In genomic region chr1:59340814-59341588, GRCm38 (mm10) we compare ENCODE assay signal across 9 mouse cellular contexts.
DNase-seq lines count a peak whose midpoint lies in the region; ATAC-seq and TF ChIP-seq lines count a peak whose summit lies in the region.
"Had no signal": no experiment of that assay in that cellular context is flagged by ENCODE, and none has a peak within 500 bp of the region (broad histone marks: within the 10 kb centered on the region; RNA-seq: fewer than 3 reads in every experiment).

No protein-coding gene starts in this region.

- no peak overlapping the region; the same call in 1 of the 2 replicates for H3K27ac ChIP-seq in kidney, embryonic 14.5 days (ENCODE audit: low read depth, low read length)
- H3K27ac ChIP-seq in midbrain, embryonic 14.5 days (replicated peaks; ENCODE audit: low read depth, low read length): no peak overlapping the region
- H3K27ac ChIP-seq: liver, embryonic 13.5 days had no signal

- no peak for TF ChIP-seq POLR2A in brain, embryonic 14.5 days (IDR thresholded peaks at IDR 0.05; ENCODE audit: borderline replicate concordance, extremely low read depth, insufficient read depth, insufficient read length, poor library complexity, severe bottlenecking)

- H3K4me3 ChIP-seq in kidney, embryonic 14.5 days (ENCODE audit: low read length): no peak overlapping the region
- no peak overlapping the region for H3K4me3 ChIP-seq in midbrain, embryonic 14.5 days (replicated peaks; ENCODE audit: low read depth, low read length)
- H3K4me3 ChIP-seq: liver, embryonic 13.5 days had no signal

- peak; percentile 79; the same call in 1 of the 2 replicates for ATAC-seq in kidney, embryonic 14.5 days (ENCODE audit: low FRiP score, low TSS enrichment)
- peak; percentile 48; the same call in 1 of the 2 replicates for ATAC-seq in midbrain, embryonic 14.5 days (ENCODE audit: low FRiP score, low TSS enrichment)

- no peak for TF ChIP-seq CTCF in brain, embryonic 14.5 days (IDR thresholded peaks at IDR 0.05; ENCODE audit: borderline replicate concordance, extremely low read depth, insufficient read depth, insufficient read length)

- peak overlapping the region; percentile 23 for H3K4me2 ChIP-seq in kidney, embryonic 14.5 days (replicated peaks; ENCODE audit: low read depth, low read length)
- peak overlapping the region; percentile 18 for H3K4me2 ChIP-seq in midbrain, embryonic 14.5 days (ENCODE audit: low read length)
- H3K4me2 ChIP-seq: liver, embryonic 13.5 days had no signal

- WGBS in kidney, embryonic 14.5 days: 6% methylated on average over 16 of the region's 16 CpGs
- 2% methylated on average over 16 of the region's 16 CpGs for WGBS in midbrain, embryonic 14.5 days

- H3K36me3 ChIP-seq in kidney, embryonic 14.5 days (ENCODE audit: control insufficient read depth, insufficient read depth, low read length): no peaks in the 10 kb centered on the region
- H3K36me3 ChIP-seq in midbrain, embryonic 14.5 days (ENCODE audit: control insufficient read depth, insufficient read depth, low read length): no peaks in the 10 kb centered on the region
- H3K36me3 ChIP-seq: liver, embryonic 13.5 days had no signal

- H3K9ac ChIP-seq in kidney, embryonic 14.5 days (ENCODE audit: low read depth, low read length): no peak overlapping the region
- H3K9ac ChIP-seq in midbrain, embryonic 14.5 days (replicated peaks; ENCODE audit: low read length): no peak overlapping the region
- H3K9ac ChIP-seq: liver, embryonic 13.5 days had no signal

- no peak for DNase-seq in kidney, adult 18-20 months
- DNase-seq in brain, embryonic 14.5 days (ENCODE audit: low read depth): peak; percentile 93
- DNase-seq in gastrocnemius, adult 8-10 months (ENCODE audit: low spot score in 2 of 2): peak; percentile 15 to 39
- DNase-seq in midbrain, embryonic 14.5 days: peak; percentile 85
- no peak for DNase-seq in frontal cortex, adult 2 months (ENCODE audit: extremely low spot score in 1 of 2, low spot score in 1 of 2)
- DNase-seq in urinary bladder, postnatal 25 days (ENCODE audit: low spot score): no peak
- DNase-seq in adipocyte (ENCODE audit: low spot score): no peak
- DNase-seq: liver, embryonic 13.5 days had no signal

- no peaks in the 10 kb centered on the region for H3K27me3 ChIP-seq in kidney, embryonic 14.5 days (ENCODE audit: control insufficient read depth, insufficient read depth, low read length)
- H3K27me3 ChIP-seq in midbrain, embryonic 14.5 days (ENCODE audit: control insufficient read depth, insufficient read depth, low read length): no peaks in the 10 kb centered on the region
- H3K27me3 ChIP-seq: liver, embryonic 13.5 days had no signal

- H3K9me3 ChIP-seq in kidney, embryonic 14.5 days (ENCODE audit: control insufficient read depth, low read length): peaks cover 3% of the 10 kb centered on the region
- 0 out of 2 replicates have a peak, but pooled peaks cover 4% of the 10 kb centered on the region for H3K9me3 ChIP-seq in midbrain, embryonic 14.5 days (ENCODE audit: control insufficient read depth, low read length)
- H3K9me3 ChIP-seq: liver, embryonic 13.5 days had no signal

- H3K4me1 ChIP-seq in kidney, embryonic 14.5 days (ENCODE audit: control insufficient read depth, insufficient read depth, low read length): peaks cover 15% of the 10 kb centered on the region
- H3K4me1 ChIP-seq in midbrain, embryonic 14.5 days (ENCODE audit: control insufficient read depth, insufficient read depth, low read length): peaks cover 8% of the 10 kb centered on the region

Comparison
In these comparisons a context has a peak if more than half of its experiments do, and no peak if none do; other contexts are left out.
1. DNase-seq: peak in brain, embryonic 14.5 days (single experiment), gastrocnemius, adult 8-10 months (2 of 2) and midbrain, embryonic 14.5 days (single experiment); none in kidney, adult 18-20 months (single experiment), frontal cortex, adult 2 months (0 of 2), urinary bladder, postnatal 25 days (single experiment) and adipocyte (single experiment).